Mouse (Mus musculus) hindbrain, embryonic 12.5 days (tissue): ENCODE measurements around the gene Myo5a. TPM values are rescaled to one million over a fixed set of nuclear protein-coding genes. Genes with fewer than 3 reads are reported as not detected.

Experiments
- ATAC-seq: fragments of 200-750 bp; cut with Nextera tagmentation; 2 replicates; pipeline ENCODE4 v1.8.0; 2017; ENCODE audit warnings: moderate TSS enrichment; ENCODE audit not compliant: low FRiP score
- H3K27ac ChIP-seq: fragments of 300-500 bp; sonication (generic); 2 replicates; pipeline ENCODE4 v1.5.1; 2016; ENCODE audit warnings: mild to moderate bottlenecking
- H3K27me3 ChIP-seq: fragments of 300-500 bp; sonication (generic); 2 replicates; pipeline ENCODE4 v1.6.1; 2016; ENCODE audit warnings: mild to moderate bottlenecking
- H3K36me3 ChIP-seq: fragments of 300-500 bp; sonication (generic); 2 replicates; pipeline ENCODE4 v1.6.1; 2016; ENCODE audit warnings: mild to moderate bottlenecking
- H3K4me1 ChIP-seq: fragments of 300-500 bp; sonication (generic); 2 replicates; pipeline ENCODE4 v1.6.1; 2016
- H3K4me2 ChIP-seq: fragments of 300-500 bp; sonication (generic); replicated peaks from 2 replicates; pipeline ENCODE4 v1.6.1; 2016; ENCODE audit warnings: mild to moderate bottlenecking
- H3K4me3 ChIP-seq: fragments of 300-500 bp; sonication (generic); 2 replicates; pipeline ENCODE4 v1.5.1; 2016; ENCODE audit warnings: mild to moderate bottlenecking
- H3K9ac ChIP-seq: fragments of 300-500 bp; sonication (generic); 2 replicates; pipeline ENCODE4 v1.6.1; 2016; ENCODE audit warnings: mild to moderate bottlenecking, moderate library complexity
- H3K9me3 ChIP-seq: fragments of 300-500 bp; sonication (generic); replicated peaks from 2 replicates; pipeline ENCODE4 v1.6.1; 2016; ENCODE audit warnings: mild to moderate bottlenecking
- WGBS: fragments of 180-500 bp; shearing (Covaris S2); methylation state at CpG from one replicate; pipeline ENCODE4 v1.1.7; 2016; 5-methylcytosine and 5-hydroxymethylcytosine counted together
- polyA plus RNA-seq: library from polyadenylated mRNA; unstranded; fragments of >200 nt; fragmentation: Nextera tagmentation; extraction: Ambion mirVana; gene quantifications from 2 replicates; pipeline ENCODE4 v1.2.1, GENCODE M21; 2016

The Myo5a gene
- polyA plus RNA-seq, 1 experiment from 2014 or later, result 40.9 TPM

DNA sequence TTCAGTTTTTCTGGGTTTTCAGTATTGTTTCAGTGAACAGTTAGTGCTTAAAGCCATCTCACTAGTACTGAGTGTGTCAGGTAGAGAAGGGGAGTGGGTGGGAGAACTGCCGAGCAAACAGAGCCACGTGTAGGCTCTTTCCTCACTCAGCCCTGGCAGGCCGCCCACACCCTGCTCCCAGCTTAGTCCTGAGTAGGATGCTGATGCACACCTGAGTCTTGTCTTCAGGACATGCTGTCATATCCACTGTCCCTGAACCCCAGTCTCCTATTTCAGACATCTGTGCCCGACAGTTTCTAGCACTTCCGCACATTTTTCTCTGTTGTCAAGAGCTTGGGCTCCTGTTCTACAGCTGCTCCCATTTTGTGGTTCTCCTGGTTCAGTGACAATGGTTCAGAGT lies 149.1 kb downstream of the Myo5a start:
- H3K36me3 ChIP-seq, result peaks cover 44% of the 10 kb centered on the region

DNA sequence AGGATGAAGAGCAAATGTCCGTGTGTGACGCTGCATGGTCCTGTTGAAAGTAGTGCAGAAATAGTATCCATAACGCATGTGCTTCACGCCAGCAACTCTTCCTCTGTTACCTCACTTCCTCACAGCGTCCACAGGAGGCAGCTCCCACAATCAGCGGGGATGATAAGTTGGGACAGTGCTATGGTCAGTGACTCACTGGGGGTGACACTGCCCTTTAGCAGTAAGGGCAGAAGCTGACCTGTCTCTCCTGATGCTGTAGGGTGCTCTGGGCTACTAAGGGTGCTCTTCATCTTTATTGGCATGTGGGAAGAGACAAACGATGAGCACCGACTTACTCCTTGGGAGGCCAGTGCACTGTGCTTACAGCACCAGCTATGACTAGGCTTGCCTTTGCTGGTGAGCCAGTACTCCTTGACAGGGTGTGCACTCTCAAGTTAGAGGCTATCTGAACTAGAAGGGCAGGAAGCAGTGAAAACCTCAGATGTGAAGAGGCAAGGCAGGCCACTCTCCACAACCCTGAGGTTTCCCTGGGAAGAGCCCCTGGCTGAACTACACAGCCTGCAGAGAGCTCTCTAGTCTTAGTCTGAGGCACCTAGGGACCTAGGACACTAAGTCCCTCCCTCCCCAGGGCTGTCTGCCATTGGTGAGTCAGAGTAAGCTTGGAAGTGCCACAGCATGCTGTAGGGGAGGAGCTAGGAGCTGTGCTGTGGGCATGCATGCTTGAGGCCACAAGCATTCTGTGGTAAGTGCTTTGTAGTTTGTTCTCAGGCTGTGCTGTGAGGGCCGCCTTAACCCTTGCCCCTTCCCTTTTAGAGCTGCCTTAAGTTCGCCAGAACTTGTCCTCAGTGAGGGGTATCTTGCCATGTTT lies 150.8 kb downstream of the Myo5a start:
- 68% methylated on average over 10 of the region's 10 CpGs for WGBS
- Histone ChIP-seq H3K27ac (no peak overlapping the region), H3K4me3 (no peak overlapping the region), H3K4me1 (no peaks in the 10 kb centered on the region), H3K9ac (no peak overlapping the region), H3K36me3 (peaks cover 30% of the 10 kb centered on the region), H3K9me3 (no peaks in the 10 kb centered on the region), H3K27me3 (no peaks in the 10 kb centered on the region), H3K4me2 (no peak overlapping the region)
- peak; percentile 32; the same call in 1 of the 2 replicates for ATAC-seq

More for the DNA sequence above, 149.1 kb downstream of the Myo5a start:
- Histone ChIP-seq H3K9ac (no peak overlapping the region), H3K4me2 (no peak overlapping the region), H3K4me1 (no peaks in the 10 kb centered on the region), H3K4me3 (no peak overlapping the region), H3K27ac (no peak overlapping the region), H3K9me3 (no peaks in the 10 kb centered on the region), H3K27me3 (no peaks in the 10 kb centered on the region)
- no peak for ATAC-seq
- WGBS, result 81% methylated on average over 5 of the region's 5 CpGs

DNA sequence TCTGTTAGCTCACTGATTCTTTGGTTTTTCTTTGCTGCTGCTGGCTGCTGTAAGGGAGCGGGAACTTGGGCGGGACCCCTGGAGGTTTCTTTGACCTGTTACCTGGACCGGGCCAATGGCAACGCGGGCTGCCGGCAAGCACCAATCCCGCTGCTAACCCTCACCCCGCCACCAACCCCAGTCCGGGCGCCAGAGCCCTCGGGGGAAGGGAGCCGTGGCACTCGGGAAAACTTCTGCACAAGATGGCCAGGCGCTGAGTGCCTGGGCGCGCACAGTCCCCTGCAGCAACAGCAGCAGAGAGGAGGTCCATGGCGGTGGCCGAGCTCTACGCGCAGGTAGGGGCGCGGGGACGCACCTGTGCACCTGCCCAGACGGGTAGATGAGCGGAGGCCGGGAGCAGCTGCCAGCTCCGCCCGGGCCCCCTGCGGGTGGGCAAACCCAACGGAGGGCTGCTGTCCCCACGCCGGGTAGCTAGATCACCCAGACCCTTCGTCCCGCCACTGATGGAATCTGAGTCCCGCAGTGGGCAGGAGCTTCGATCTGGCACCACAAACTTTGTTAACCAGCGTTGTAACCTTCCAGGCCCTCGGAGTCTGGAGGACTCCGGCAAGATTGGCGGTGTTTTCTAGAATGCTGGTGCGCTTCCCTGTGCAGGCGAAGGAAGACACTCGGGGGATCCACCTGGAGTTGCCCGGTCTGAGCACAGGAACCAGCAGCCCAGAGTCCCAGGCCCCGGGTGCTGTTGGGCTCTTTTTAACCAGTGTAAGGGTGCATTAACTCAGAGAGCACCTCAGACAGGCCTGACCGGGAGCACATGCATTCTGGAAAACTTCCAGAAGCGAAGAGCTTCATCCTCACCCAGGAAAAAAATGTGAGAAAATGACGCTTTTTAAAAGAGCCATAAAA lies 161.3 kb downstream of the Myo5a start, which contains the start of gene Myo5c:
TSS of gene Myo5c (plus strand) at position 180 of the 906 bp plus-strand sequence.
- Histone ChIP-seq H3K27ac (no peak within 1 kb of the TSS), H3K9ac (no peak within 1 kb of the TSS), H3K4me2 (peak within 1 kb of the TSS; percentile 57), H3K4me3 (peak within 1 kb of the TSS; percentile 31), H3K9me3 (no peaks in the 10 kb centered on the region), H3K4me1 (peaks cover 12% of the 10 kb centered on the region), H3K27me3 (peaks cover 47% of the 10 kb centered on the region), H3K36me3 (no peaks in the 10 kb centered on the region)
- ATAC-seq, result no peak
- 3% methylated on average over 48 of the region's 48 CpGs for WGBS

DNA sequence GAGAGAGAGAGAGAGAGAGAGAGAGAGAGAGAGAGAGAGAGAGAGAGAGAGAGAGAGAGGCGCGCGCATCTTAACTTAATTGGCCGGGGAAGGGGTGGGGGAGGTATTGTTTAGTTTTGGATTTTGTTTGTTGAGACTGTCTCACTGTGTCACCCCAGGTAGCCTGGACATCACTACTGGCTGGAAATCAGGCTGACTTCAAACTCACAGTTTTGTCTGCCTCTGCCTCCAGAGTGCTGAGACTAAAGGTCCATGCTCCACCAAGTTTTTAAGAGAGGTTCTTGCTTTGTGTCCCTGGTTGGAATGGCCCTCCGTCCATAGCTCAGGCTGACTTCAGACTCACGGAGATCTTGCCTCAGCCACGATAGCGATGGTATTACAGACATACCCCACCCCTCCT lies 162.0 kb downstream of the Myo5a start:
- Histone ChIP-seq H3K36me3 (no peaks in the 10 kb centered on the region), H3K9me3 (no peaks in the 10 kb centered on the region), H3K4me3 (no peak overlapping the region), H3K4me2 (no peak overlapping the region), H3K4me1 (peaks cover 12% of the 10 kb centered on the region), H3K9ac (no peak overlapping the region), H3K27ac (no peak overlapping the region), H3K27me3 (peaks cover 47% of the 10 kb centered on the region)
- 20% methylated on average over 7 of the region's 8 CpGs for WGBS
- ATAC-seq, result no peak

- 34% methylated on average over 7 of the region's 7 CpGs for WGBS
- H3K27ac ChIP-seq, result no peak overlapping the region
- H3K4me3 ChIP-seq, result no peak overlapping the region
Measured at GRCm38 (mm10) chr9:75234271-75234741, 163.5 kb downstream of the Myo5a start.

GRCm38 (mm10) chr9:75234983-75235627 lies 164.3 kb downstream of the Myo5a start:
- H3K36me3 ChIP-seq, result no peaks in the 10 kb centered on the region
- 75% methylated on average over 12 of the region's 12 CpGs for WGBS
- no peaks in the 10 kb centered on the region for H3K9me3 ChIP-seq
- no peak overlapping the region for H3K4me3 ChIP-seq
- H3K4me2 ChIP-seq, result no peak overlapping the region
- H3K27me3 ChIP-seq, result peaks cover 47% of the 10 kb centered on the region
- ATAC-seq, result no peak
- peaks cover 12% of the 10 kb centered on the region for H3K4me1 ChIP-seq
- no peak overlapping the region for H3K27ac ChIP-seq
- no peak overlapping the region for H3K9ac ChIP-seq

More at GRCm38 (mm10) chr9:75234271-75234741, 163.5 kb downstream of the Myo5a start:
- H3K9me3 ChIP-seq, result no peaks in the 10 kb centered on the region
- ATAC-seq, result no peak
- H3K4me1 ChIP-seq, result peaks cover 12% of the 10 kb centered on the region
- H3K27me3 ChIP-seq, result peaks cover 47% of the 10 kb centered on the region
- H3K36me3 ChIP-seq, result no peaks in the 10 kb centered on the region
- no peak overlapping the region for H3K4me2 ChIP-seq
- no peak overlapping the region for H3K9ac ChIP-seq

DNA sequence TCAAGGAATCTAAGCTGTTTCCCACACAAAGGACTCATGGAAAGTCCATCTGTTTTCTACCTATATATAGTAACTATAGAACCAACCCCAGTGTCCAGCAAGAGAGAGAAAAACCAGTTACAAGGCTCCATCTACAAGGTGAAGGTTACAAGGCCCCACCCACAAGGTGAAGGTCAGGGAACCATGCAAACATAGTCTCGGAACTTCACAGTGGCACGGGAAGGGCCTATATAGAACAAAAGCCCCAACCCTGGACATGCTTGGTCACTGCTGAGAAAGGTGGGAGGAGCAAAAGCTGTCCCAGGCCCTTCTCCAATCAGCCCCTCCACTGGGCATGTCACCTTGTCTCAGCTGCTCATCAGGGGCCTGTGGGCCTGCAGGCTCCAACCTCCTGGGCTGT lies 164.9 kb downstream of the Myo5a start:
- Histone ChIP-seq H3K9ac (no peak overlapping the region), H3K4me3 (no peak overlapping the region), H3K4me2 (no peak overlapping the region), H3K4me1 (peaks cover 12% of the 10 kb centered on the region), H3K9me3 (no peaks in the 10 kb centered on the region), H3K27me3 (peaks cover 42% of the 10 kb centered on the region), H3K27ac (no peak overlapping the region), H3K36me3 (no peaks in the 10 kb centered on the region)
- no peak for ATAC-seq
- whole genome bisulfite sequencing, result 38% methylated on average over 2 of the region's 2 CpGs

- Histone ChIP-seq H3K4me1 (peaks cover 11% of the 10 kb centered on the region), H3K4me3 (no peak overlapping the region), H3K36me3 (no peaks in the 10 kb centered on the region), H3K27me3 (peaks cover 33% of the 10 kb centered on the region), H3K9me3 (no peaks in the 10 kb centered on the region), H3K4me2 (no peak overlapping the region), H3K9ac (no peak overlapping the region), H3K27ac (no peak overlapping the region)
- ATAC-seq, result no peak
- 87% methylated on average over 12 of the region's 12 CpGs for WGBS
Measured at GRCm38 (mm10) chr9:75236416-75237308, 165.8 kb downstream of the Myo5a start.

GRCm38 (mm10) chr9:75238179-75238578 lies 167.4 kb downstream of the Myo5a start:
- Histone ChIP-seq H3K27ac (no peak overlapping the region), H3K4me3 (no peak overlapping the region), H3K9ac (no peak overlapping the region), H3K4me2 (no peak overlapping the region), H3K27me3 (peaks cover 19% of the 10 kb centered on the region), H3K4me1 (0 out of 2 replicates have a peak, but pooled peaks cover 3% of the 10 kb centered on the region), H3K36me3 (no peaks in the 10 kb centered on the region), H3K9me3 (no peaks in the 10 kb centered on the region)
- ATAC-seq, result no peak
- 84% methylated on average over 3 of the region's 3 CpGs for WGBS

GRCm38 (mm10) chr9:75243052-75243451 lies 172.2 kb downstream of the Myo5a start:
- Histone ChIP-seq H3K4me1 (peaks cover 5% of the 10 kb centered on the region), H3K27me3 (no peaks in the 10 kb centered on the region), H3K36me3 (no peaks in the 10 kb centered on the region), H3K4me3 (no peak overlapping the region), H3K27ac (no peak overlapping the region), H3K9ac (no peak overlapping the region), H3K4me2 (no peak overlapping the region), H3K9me3 (no peaks in the 10 kb centered on the region)
- WGBS, result 76% methylated on average over 6 of the region's 6 CpGs
- ATAC-seq, result no peak

DNA sequence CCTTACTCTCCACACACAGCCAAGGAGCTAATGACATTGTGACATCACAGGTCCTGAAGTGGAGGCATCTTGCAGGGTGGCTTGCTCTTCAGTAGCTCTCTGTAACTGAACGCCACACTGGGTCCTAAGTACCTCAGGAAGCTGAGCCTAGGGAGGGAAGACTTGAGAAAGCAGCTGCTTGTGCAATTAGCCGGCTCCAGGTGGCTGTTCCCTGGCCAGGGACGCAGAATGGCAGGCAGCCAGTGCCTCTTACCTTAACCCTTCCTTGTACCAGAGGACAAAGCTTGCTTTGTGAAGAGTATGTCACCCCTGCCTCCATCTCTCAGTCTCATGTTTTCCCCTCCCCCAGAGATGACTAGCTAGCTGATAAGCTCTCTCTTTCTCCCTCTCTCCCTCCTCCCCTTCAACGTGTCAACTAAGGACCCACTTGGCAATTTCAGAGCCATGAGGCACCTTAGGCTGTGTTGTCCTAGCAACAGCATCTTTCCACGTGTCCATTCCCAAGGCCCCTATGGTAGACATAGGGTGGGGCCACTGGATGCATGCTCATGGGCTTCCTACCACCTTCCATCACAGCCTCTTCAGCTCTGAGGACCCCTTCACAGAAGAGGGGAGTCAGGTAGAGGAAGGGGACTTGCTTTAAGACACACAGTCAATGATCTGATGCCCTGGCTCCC lies 173.1 kb downstream of the Myo5a start:
- Histone ChIP-seq H3K4me1 (peaks cover 5% of the 10 kb centered on the region), H3K27ac (no peak overlapping the region), H3K4me3 (no peak overlapping the region), H3K27me3 (no peaks in the 10 kb centered on the region), H3K36me3 (no peaks in the 10 kb centered on the region), H3K9me3 (no peaks in the 10 kb centered on the region), H3K9ac (no peak overlapping the region), H3K4me2 (no peak overlapping the region)
- 36% methylated on average over 5 of the region's 5 CpGs for WGBS
- ATAC-seq, result 0 out of 2 replicates have a peak, but pooled peaks have one; percentile 54
